In the genomic region with DNA sequence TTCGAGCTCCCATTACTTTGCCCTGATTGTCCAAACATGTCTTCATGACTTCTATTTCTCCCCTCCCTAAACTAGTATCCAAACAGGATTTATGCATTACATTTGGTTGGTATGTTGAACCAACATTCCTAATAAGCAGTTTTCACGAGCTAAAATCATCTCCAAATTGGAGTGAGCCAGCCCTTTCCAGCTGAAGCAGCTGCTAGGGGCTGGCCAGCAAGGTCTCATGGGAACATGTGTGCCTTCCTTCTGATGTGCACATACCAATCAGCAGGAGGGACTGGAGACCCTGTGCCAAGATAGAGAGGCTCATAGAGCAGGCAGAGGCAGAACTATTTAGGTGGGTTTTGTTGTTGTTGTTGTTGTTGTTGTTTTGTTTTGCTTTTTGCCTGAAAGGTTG, we compare ENCODE assay signal across 12 mouse cellular contexts.
DNase-seq lines count a peak whose midpoint lies in the region; ATAC-seq and TF ChIP-seq lines count a peak whose summit lies in the region.
"Had no signal": no experiment of that assay in that cellular context is flagged by ENCODE, and none has a peak within 500 bp of the region (broad histone marks: within the 10 kb centered on the region; RNA-seq: fewer than 3 reads in every experiment).

No protein-coding gene starts in this region.

- no peak overlapping the region for H3K4me3 ChIP-seq in forebrain, postnatal 0 days (ENCODE audit: low read depth, low read length)
- H3K4me3 ChIP-seq in forebrain, embryonic 15.5 days = no peak overlapping the region
- H3K4me3 ChIP-seq in hindbrain, postnatal 0 days (ENCODE audit: low read length) = no peak overlapping the region
- H3K4me3 ChIP-seq in hindbrain, embryonic 10.5 days = no peak overlapping the region
- no peak overlapping the region for H3K4me3 ChIP-seq in midbrain, postnatal 0 days (ENCODE audit: low read depth, low read length)
- H3K4me3 ChIP-seq in midbrain, embryonic 15.5 days = no peak overlapping the region
- H3K4me3 ChIP-seq: liver, embryonic 15.5 days; myocyte had no signal

- H3K27me3 ChIP-seq in forebrain, postnatal 0 days (ENCODE audit: insufficient read depth, low read length) = no peaks in the 10 kb centered on the region
- no peaks in the 10 kb centered on the region for H3K27me3 ChIP-seq in forebrain, embryonic 15.5 days
- no peaks in the 10 kb centered on the region for H3K27me3 ChIP-seq in hindbrain, postnatal 0 days (ENCODE audit: insufficient read depth, low read length)
- H3K27me3 ChIP-seq in hindbrain, embryonic 10.5 days (ENCODE audit: insufficient read depth, poor library complexity, severe bottlenecking) = no peaks in the 10 kb centered on the region
- H3K27me3 ChIP-seq in midbrain, postnatal 0 days (ENCODE audit: insufficient read depth, low read length) = no peaks in the 10 kb centered on the region
- no peaks in the 10 kb centered on the region for H3K27me3 ChIP-seq in midbrain, embryonic 15.5 days (replicated peaks)
- H3K27me3 ChIP-seq: liver, embryonic 15.5 days had no signal

- no peaks in the 10 kb centered on the region for H3K9me3 ChIP-seq in forebrain, postnatal 0 days (ENCODE audit: low read length)
- H3K9me3 ChIP-seq in forebrain, embryonic 15.5 days = no peaks in the 10 kb centered on the region
- H3K9me3 ChIP-seq in hindbrain, postnatal 0 days (ENCODE audit: low read length) = no peaks in the 10 kb centered on the region
- H3K9me3 ChIP-seq in hindbrain, embryonic 10.5 days = 0 out of 2 replicates have a peak, but pooled peaks cover 2% of the 10 kb centered on the region
- no peaks in the 10 kb centered on the region for H3K9me3 ChIP-seq in midbrain, postnatal 0 days (ENCODE audit: low read length)
- no peaks in the 10 kb centered on the region for H3K9me3 ChIP-seq in midbrain, embryonic 15.5 days
- H3K9me3 ChIP-seq: liver, embryonic 15.5 days had no signal

- TF ChIP-seq CTCF in forebrain, postnatal 0 days (IDR thresholded peaks at IDR 0.05; ENCODE audit: low read depth) = no peak
- no peak for TF ChIP-seq CTCF in hindbrain, postnatal 0 days (IDR thresholded peaks at IDR 0.05; ENCODE audit: low read depth)
- TF ChIP-seq CTCF in midbrain, postnatal 0 days (IDR thresholded peaks at IDR 0.05) = no peak

- H3K4me2 ChIP-seq in forebrain, postnatal 0 days (ENCODE audit: low read depth) = no peak overlapping the region
- no peak overlapping the region for H3K4me2 ChIP-seq in forebrain, embryonic 15.5 days (replicated peaks)
- H3K4me2 ChIP-seq in hindbrain, postnatal 0 days (ENCODE audit: low read depth, low read length) = no peak overlapping the region
- H3K4me2 ChIP-seq in midbrain, postnatal 0 days (ENCODE audit: low read depth, low read length, poor library complexity, severe bottlenecking) = no peak overlapping the region
- no peak overlapping the region for H3K4me2 ChIP-seq in midbrain, embryonic 15.5 days
- H3K4me2 ChIP-seq: liver, embryonic 15.5 days had no signal

- WGBS in forebrain, postnatal 0 days = 56% methylated on average over 2 of the region's 2 CpGs
- WGBS in forebrain, embryonic 15.5 days = 65% methylated on average over 2 of the region's 2 CpGs
- WGBS in hindbrain, postnatal 0 days = 56% methylated on average over 2 of the region's 2 CpGs
- 72% methylated on average over 2 of the region's 2 CpGs for WGBS in hindbrain, embryonic 10.5 days
- WGBS in midbrain, postnatal 0 days = 73% methylated on average over 2 of the region's 2 CpGs
- WGBS in midbrain, embryonic 15.5 days = 59% methylated on average over 2 of the region's 2 CpGs

- H3K9ac ChIP-seq in forebrain, postnatal 0 days = no peak overlapping the region
- H3K9ac ChIP-seq in forebrain, embryonic 15.5 days (replicated peaks) = no peak overlapping the region
- H3K9ac ChIP-seq in hindbrain, postnatal 0 days (replicated peaks; ENCODE audit: low read length) = no peak overlapping the region
- no peak overlapping the region for H3K9ac ChIP-seq in midbrain, postnatal 0 days (replicated peaks; ENCODE audit: low read length, poor library complexity, severe bottlenecking)
- H3K9ac ChIP-seq in midbrain, embryonic 15.5 days = no peak overlapping the region
- H3K9ac ChIP-seq: liver, embryonic 15.5 days had no signal

- H3K27ac ChIP-seq in forebrain, postnatal 0 days (ENCODE audit: low read depth, low read length) = no peak overlapping the region
- H3K27ac ChIP-seq in forebrain, embryonic 15.5 days (replicated peaks) = no peak overlapping the region
- H3K27ac ChIP-seq in hindbrain, postnatal 0 days = no peak overlapping the region
- H3K27ac ChIP-seq in hindbrain, embryonic 10.5 days = no peak overlapping the region
- H3K27ac ChIP-seq in midbrain, postnatal 0 days (ENCODE audit: low read depth, low read length) = no peak overlapping the region
- no peak overlapping the region for H3K27ac ChIP-seq in midbrain, embryonic 15.5 days
- H3K27ac ChIP-seq: liver, embryonic 15.5 days had no signal

- DNase-seq in forebrain, postnatal 0 days = no peak
- peak; percentile 29 for DNase-seq in hindbrain, postnatal 0 days (ENCODE audit: low spot score)
- no peak for DNase-seq in hindbrain, embryonic 10.5 days (ENCODE audit: low spot score)
- DNase-seq in midbrain, postnatal 0 days (ENCODE audit: low spot score) = peak; percentile 31
- no peak for DNase-seq in spleen, postnatal 10 days (ENCODE audit: low spot score in 2 of 2)
- DNase-seq: cerebellum, postnatal 25 days; kidney, adult 11 months; thymus, postnatal 25 days had no signal

- no peaks in the 10 kb centered on the region; the same call in 1 of the 2 replicates for H3K36me3 ChIP-seq in forebrain, postnatal 0 days (ENCODE audit: insufficient read depth)
- 0 out of 2 replicates have a peak, but pooled peaks cover 3% of the 10 kb centered on the region for H3K36me3 ChIP-seq in forebrain, embryonic 15.5 days
- no peaks in the 10 kb centered on the region for H3K36me3 ChIP-seq in hindbrain, postnatal 0 days (ENCODE audit: insufficient read depth, low read length)
- H3K36me3 ChIP-seq in hindbrain, embryonic 10.5 days = no peaks in the 10 kb centered on the region
- peaks cover 3% of the 10 kb centered on the region; the same call in 1 of the 2 replicates for H3K36me3 ChIP-seq in midbrain, postnatal 0 days (ENCODE audit: insufficient read depth, low read length)
- H3K36me3 ChIP-seq in midbrain, embryonic 15.5 days (replicated peaks) = no peaks in the 10 kb centered on the region
- H3K36me3 ChIP-seq: liver, embryonic 15.5 days had no signal

- ATAC-seq in forebrain, postnatal 0 days = peak; percentile 47; the same call in 1 of the 2 replicates
- no peak for ATAC-seq in forebrain, embryonic 15.5 days (replicated peaks)
- no peak for ATAC-seq in hindbrain, postnatal 0 days
- ATAC-seq in midbrain, postnatal 0 days (ENCODE audit: low FRiP score) = no peak
- no peak for ATAC-seq in midbrain, embryonic 15.5 days (replicated peaks)

- H3K4me1 ChIP-seq in forebrain, postnatal 0 days (ENCODE audit: insufficient read depth) = no peaks in the 10 kb centered on the region; the same call in 1 of the 2 replicates
- peaks cover 18% of the 10 kb centered on the region for H3K4me1 ChIP-seq in forebrain, embryonic 15.5 days
- peaks cover 7% of the 10 kb centered on the region; the same call in 1 of the 2 replicates for H3K4me1 ChIP-seq in hindbrain, postnatal 0 days (ENCODE audit: insufficient read depth, low read length)
- H3K4me1 ChIP-seq in hindbrain, embryonic 10.5 days (replicated peaks) = peaks cover 12% of the 10 kb centered on the region
- no peaks in the 10 kb centered on the region for H3K4me1 ChIP-seq in midbrain, postnatal 0 days (ENCODE audit: insufficient read depth, low read length)
- H3K4me1 ChIP-seq in midbrain, embryonic 15.5 days = 0 out of 2 replicates have a peak, but pooled peaks cover 3% of the 10 kb centered on the region
- H3K4me1 ChIP-seq: liver, embryonic 15.5 days had no signal

Comparison
In these comparisons a context has a peak if more than half of its experiments do, and no peak if none do; other contexts are left out.
1. DNase-seq: peak in hindbrain, postnatal 0 days (single experiment) and midbrain, postnatal 0 days (single experiment); none in forebrain, postnatal 0 days (single experiment), hindbrain, embryonic 10.5 days (single experiment) and spleen, postnatal 10 days (0 of 2).